Mouse (Mus musculus): ENCODE results near the gene Palm2. TPM values are rescaled to one million over a fixed set of nuclear protein-coding genes. Genes with fewer than 3 reads are reported as not detected.

The Palm2 gene
- polyA plus RNA-seq, 1 experiment from 2014 or later: 7.0 TPM

DNA sequence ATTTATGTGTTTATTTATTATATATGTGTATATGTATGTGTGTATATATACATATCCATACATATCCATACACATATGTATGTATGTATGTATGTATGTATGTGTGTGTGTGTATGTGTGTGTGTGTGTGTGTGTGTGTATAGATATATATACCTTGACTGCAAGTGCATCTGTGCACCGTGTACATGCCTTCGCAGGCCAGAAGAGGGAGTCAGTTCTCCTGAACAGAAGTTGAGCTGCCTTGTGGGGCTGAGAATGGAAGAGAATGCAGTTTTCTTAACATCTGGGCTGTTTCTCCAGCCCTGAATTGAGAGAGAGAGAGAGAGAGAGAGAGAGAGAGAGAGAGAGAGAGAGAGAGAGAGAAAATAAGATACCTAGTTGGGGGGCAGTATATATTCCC is 289.6 kb downstream of the Palm2 start:
- H3K9ac ChIP-seq (replicated peaks; ENCODE audit: low read depth, low read length): no peak overlapping the region
- no peak overlapping the region for H3K4me2 ChIP-seq (replicated peaks; ENCODE audit: low read depth, low read length)
- H3K9me3 ChIP-seq (ENCODE audit: control insufficient read depth, low read depth, low read length): no peaks in the 10 kb centered on the region
- H3K27me3 ChIP-seq (ENCODE audit: control insufficient read depth, insufficient read depth, low read length): no peaks in the 10 kb centered on the region
- WGBS: 51% methylated on average over 2 of the region's 2 CpGs
- H3K4me3 ChIP-seq (ENCODE audit: low read depth, low read length): no peak overlapping the region
- H3K36me3 ChIP-seq (ENCODE audit: control insufficient read depth, insufficient read depth, low read length): no peaks in the 10 kb centered on the region
- ATAC-seq (ENCODE audit: insufficient number of reproducible peaks, insufficient read depth, low FRiP score, low read depth): no peak
- H3K27ac ChIP-seq (ENCODE audit: low read length): no peak overlapping the region
- H3K4me1 ChIP-seq (ENCODE audit: control insufficient read depth, insufficient read depth, low read length): no peaks in the 10 kb centered on the region

- Histone ChIP-seq H3K27me3 (ENCODE audit: control insufficient read depth, insufficient read depth, low read length) (no peaks in the 10 kb centered on the region), H3K9me3 (ENCODE audit: control insufficient read depth, low read depth, low read length) (no peaks in the 10 kb centered on the region), H3K27ac (ENCODE audit: low read length) (no peak overlapping the region), H3K36me3 (ENCODE audit: control insufficient read depth, insufficient read depth, low read length) (no peaks in the 10 kb centered on the region), H3K4me1 (ENCODE audit: control insufficient read depth, insufficient read depth, low read length) (no peaks in the 10 kb centered on the region), H3K4me2 (replicated peaks; ENCODE audit: low read depth, low read length) (no peak overlapping the region), H3K4me3 (ENCODE audit: low read depth, low read length) (no peak overlapping the region), H3K9ac (replicated peaks; ENCODE audit: low read depth, low read length) (no peak overlapping the region)
- WGBS: 65% methylated on average over 1 of the region's 1 CpGs
- no peak for ATAC-seq (ENCODE audit: insufficient number of reproducible peaks, insufficient read depth, low FRiP score, low read depth)
These were observed 291.5 kb downstream of the Palm2 start for GRCm38 (mm10) chr4:57725569-57725968.

GRCm38 (mm10) chr4:57728611-57729183 is 294.6 kb downstream of the Palm2 start:
- Histone ChIP-seq H3K9ac (replicated peaks; ENCODE audit: low read depth, low read length) (no peak overlapping the region), H3K36me3 (ENCODE audit: control insufficient read depth, insufficient read depth, low read length) (no peaks in the 10 kb centered on the region), H3K9me3 (ENCODE audit: control insufficient read depth, low read depth, low read length) (no peaks in the 10 kb centered on the region), H3K27ac (ENCODE audit: low read length) (no peak overlapping the region), H3K4me1 (ENCODE audit: control insufficient read depth, insufficient read depth, low read length) (no peaks in the 10 kb centered on the region), H3K4me3 (ENCODE audit: low read depth, low read length) (no peak overlapping the region), H3K27me3 (ENCODE audit: control insufficient read depth, insufficient read depth, low read length) (no peaks in the 10 kb centered on the region), H3K4me2 (replicated peaks; ENCODE audit: low read depth, low read length) (no peak overlapping the region)
- 87% methylated on average over 4 of the region's 4 CpGs for WGBS
- ATAC-seq (ENCODE audit: insufficient number of reproducible peaks, insufficient read depth, low FRiP score, low read depth): no peak

DNA sequence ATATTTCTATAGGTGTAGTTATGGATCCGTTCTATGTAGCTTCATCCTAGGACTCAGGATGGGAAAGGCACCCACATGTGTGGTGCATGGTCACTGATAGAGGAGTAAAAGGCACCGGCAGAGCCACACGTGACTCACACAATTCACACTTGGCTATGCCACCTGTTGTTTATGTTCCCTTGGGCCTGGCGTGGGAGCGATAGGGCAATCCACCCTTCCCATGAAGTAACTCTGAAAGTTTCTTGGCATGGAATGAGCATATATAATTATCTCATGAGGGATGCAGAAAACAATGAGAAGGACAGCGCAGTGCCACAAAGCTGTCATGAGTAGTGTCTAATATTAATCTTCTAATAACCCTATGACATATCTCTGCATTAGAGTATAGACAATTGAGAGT is 296.0 kb downstream of the Palm2 start:
- Histone ChIP-seq H3K4me3 (ENCODE audit: low read depth, low read length) (no peak overlapping the region), H3K9me3 (ENCODE audit: control insufficient read depth, low read depth, low read length) (no peaks in the 10 kb centered on the region), H3K4me2 (replicated peaks; ENCODE audit: low read depth, low read length) (no peak overlapping the region), H3K36me3 (ENCODE audit: control insufficient read depth, insufficient read depth, low read length) (no peaks in the 10 kb centered on the region), H3K9ac (replicated peaks; ENCODE audit: low read depth, low read length) (no peak overlapping the region), H3K27ac (ENCODE audit: low read length) (no peak overlapping the region), H3K4me1 (ENCODE audit: control insufficient read depth, insufficient read depth, low read length) (no peaks in the 10 kb centered on the region), H3K27me3 (ENCODE audit: control insufficient read depth, insufficient read depth, low read length) (no peaks in the 10 kb centered on the region)
- 92% methylated on average over 6 of the region's 6 CpGs for WGBS
- no peak for ATAC-seq (ENCODE audit: insufficient number of reproducible peaks, insufficient read depth, low FRiP score, low read depth)

GRCm38 (mm10) chr4:57730801-57731598 is 297.0 kb downstream of the Palm2 start:
- no peak overlapping the region for H3K4me2 ChIP-seq (replicated peaks; ENCODE audit: low read depth, low read length)
- 76% methylated on average over 11 of the region's 11 CpGs for WGBS
- H3K9me3 ChIP-seq (ENCODE audit: control insufficient read depth, low read depth, low read length): no peaks in the 10 kb centered on the region
- no peak for ATAC-seq (ENCODE audit: insufficient number of reproducible peaks, insufficient read depth, low FRiP score, low read depth)
- no peaks in the 10 kb centered on the region for H3K27me3 ChIP-seq (ENCODE audit: control insufficient read depth, insufficient read depth, low read length)
- H3K27ac ChIP-seq (ENCODE audit: low read length): no peak overlapping the region
- no peaks in the 10 kb centered on the region for H3K4me1 ChIP-seq (ENCODE audit: control insufficient read depth, insufficient read depth, low read length)
- H3K9ac ChIP-seq (replicated peaks; ENCODE audit: low read depth, low read length): no peak overlapping the region
- no peak overlapping the region for H3K4me3 ChIP-seq (ENCODE audit: low read depth, low read length)
- no peaks in the 10 kb centered on the region for H3K36me3 ChIP-seq (ENCODE audit: control insufficient read depth, insufficient read depth, low read length)

DNA sequence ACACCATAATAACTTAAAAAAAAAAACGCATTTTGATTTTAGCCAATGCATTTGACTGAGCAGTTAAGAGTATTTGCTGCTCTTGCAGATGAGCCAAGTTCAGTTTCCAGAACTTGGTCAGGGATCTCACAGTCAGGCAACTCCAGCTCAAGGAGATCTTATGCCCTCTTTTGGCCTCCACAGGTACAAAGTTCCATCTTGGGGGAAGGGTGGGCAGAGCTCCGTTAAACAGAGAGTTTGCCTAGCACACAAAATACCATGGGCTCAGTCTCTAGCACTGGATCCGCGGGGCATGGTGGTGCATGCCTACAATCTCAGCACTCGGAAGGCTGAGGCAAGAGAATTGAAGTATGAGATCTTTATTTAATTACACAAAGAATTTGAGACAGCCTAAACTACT is 298.3 kb downstream of the Palm2 start:
- Histone ChIP-seq H3K9ac (replicated peaks; ENCODE audit: low read depth, low read length) (no peak overlapping the region), H3K4me3 (ENCODE audit: low read depth, low read length) (no peak overlapping the region), H3K27ac (ENCODE audit: low read length) (no peak overlapping the region), H3K4me1 (ENCODE audit: control insufficient read depth, insufficient read depth, low read length) (no peaks in the 10 kb centered on the region), H3K9me3 (ENCODE audit: control insufficient read depth, low read depth, low read length) (no peaks in the 10 kb centered on the region), H3K27me3 (ENCODE audit: control insufficient read depth, insufficient read depth, low read length) (no peaks in the 10 kb centered on the region), H3K4me2 (replicated peaks; ENCODE audit: low read depth, low read length) (no peak overlapping the region), H3K36me3 (ENCODE audit: control insufficient read depth, insufficient read depth, low read length) (no peaks in the 10 kb centered on the region)
- ATAC-seq (ENCODE audit: insufficient number of reproducible peaks, insufficient read depth, low FRiP score, low read depth): no peak
- WGBS: 74% methylated on average over 5 of the region's 5 CpGs

DNA sequence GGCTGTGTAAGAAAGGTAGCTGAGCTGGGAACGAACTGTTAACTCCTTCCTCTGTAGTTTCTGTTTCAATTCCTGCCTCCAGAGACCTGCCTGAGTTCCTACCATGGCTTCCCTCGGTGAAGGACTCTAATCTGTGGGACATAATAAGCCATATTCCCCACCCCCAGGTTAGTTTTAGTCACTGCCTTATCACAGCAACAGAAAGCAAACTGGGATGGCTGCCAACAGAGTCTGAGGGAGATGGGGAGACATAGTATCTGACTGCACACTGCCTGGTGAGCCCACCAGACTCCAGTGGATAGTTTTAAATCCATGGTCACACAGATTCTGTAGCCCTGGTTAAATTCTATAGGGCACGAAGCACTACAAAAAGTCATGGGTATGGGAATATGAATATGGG is 299.4 kb downstream of the Palm2 start:
- no peak overlapping the region for H3K4me2 ChIP-seq (replicated peaks; ENCODE audit: low read depth, low read length)
- ATAC-seq (ENCODE audit: insufficient number of reproducible peaks, insufficient read depth, low FRiP score, low read depth): no peak
- H3K9me3 ChIP-seq (ENCODE audit: control insufficient read depth, low read depth, low read length): no peaks in the 10 kb centered on the region
- H3K36me3 ChIP-seq (ENCODE audit: control insufficient read depth, insufficient read depth, low read length): no peaks in the 10 kb centered on the region
- H3K4me3 ChIP-seq (ENCODE audit: low read depth, low read length): no peak overlapping the region
- H3K27ac ChIP-seq (ENCODE audit: low read length): no peak overlapping the region
- H3K4me1 ChIP-seq (ENCODE audit: control insufficient read depth, insufficient read depth, low read length): no peaks in the 10 kb centered on the region
- 81% methylated on average over 3 of the region's 3 CpGs for WGBS
- no peak overlapping the region for H3K9ac ChIP-seq (replicated peaks; ENCODE audit: low read depth, low read length)
- H3K27me3 ChIP-seq (ENCODE audit: control insufficient read depth, insufficient read depth, low read length): no peaks in the 10 kb centered on the region

DNA sequence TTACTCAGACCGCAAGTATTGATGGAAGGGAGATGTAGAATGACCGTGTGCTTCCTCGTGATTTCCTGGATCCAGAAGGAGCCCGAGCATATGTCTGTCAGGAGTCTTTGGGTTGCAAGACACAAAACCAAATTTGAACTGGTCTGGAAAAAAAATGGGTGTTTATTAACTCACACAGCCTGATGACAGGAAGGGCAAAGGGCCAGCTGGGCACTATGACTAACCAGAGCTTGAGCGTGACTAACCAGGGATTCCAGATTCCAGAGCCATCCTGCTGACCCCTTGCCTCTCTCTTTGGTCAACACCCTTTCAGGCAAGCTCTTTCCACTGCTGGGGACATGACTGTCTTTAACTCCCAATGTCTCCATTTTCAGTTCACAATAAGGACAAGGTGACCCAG is 301.4 kb downstream of the Palm2 start:
- Histone ChIP-seq H3K36me3 (ENCODE audit: control insufficient read depth, insufficient read depth, low read length) (no peaks in the 10 kb centered on the region), H3K27ac (ENCODE audit: low read length) (no peak overlapping the region), H3K4me3 (ENCODE audit: low read depth, low read length) (no peak overlapping the region), H3K9ac (replicated peaks; ENCODE audit: low read depth, low read length) (no peak overlapping the region), H3K4me2 (replicated peaks; ENCODE audit: low read depth, low read length) (no peak overlapping the region), H3K4me1 (ENCODE audit: control insufficient read depth, insufficient read depth, low read length) (no peaks in the 10 kb centered on the region), H3K9me3 (ENCODE audit: control insufficient read depth, low read depth, low read length) (no peaks in the 10 kb centered on the region), H3K27me3 (ENCODE audit: control insufficient read depth, insufficient read depth, low read length) (no peaks in the 10 kb centered on the region)
- no peak for ATAC-seq (ENCODE audit: insufficient number of reproducible peaks, insufficient read depth, low FRiP score, low read depth)
- WGBS: 78% methylated on average over 5 of the region's 5 CpGs
